Mouse (Mus musculus) testis, postnatal 14 days (tissue): ENCODE measurements around the gene Mief2.

Source experiments
- DNase-seq: peaks from one replicate; pipeline ENCODE4 v3.0.0; 2021; ENCODE audit warnings: low spot score

Mief2 gene

DNA sequence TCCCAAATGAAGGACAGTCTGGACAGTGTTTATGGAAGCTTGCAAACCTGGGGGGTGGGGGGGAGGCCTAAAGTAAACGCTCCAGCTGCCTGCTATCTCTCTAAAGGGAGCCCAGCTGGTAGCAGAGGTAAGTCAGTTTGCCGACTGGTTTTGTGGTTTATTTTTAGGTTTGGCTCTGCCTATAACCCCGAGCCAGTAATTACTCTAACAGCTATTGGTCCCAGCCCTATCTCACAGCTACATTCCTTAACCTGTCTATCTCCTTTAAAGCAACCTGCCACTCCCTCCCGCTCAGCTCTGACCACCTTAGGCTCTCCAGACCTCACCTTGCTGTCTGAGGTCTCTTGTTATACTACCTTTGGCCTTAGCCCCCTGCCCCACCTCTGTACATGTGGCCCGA, 8.9 kb upstream of the Mief2 start:
- DNase-seq = no peak

DNA sequence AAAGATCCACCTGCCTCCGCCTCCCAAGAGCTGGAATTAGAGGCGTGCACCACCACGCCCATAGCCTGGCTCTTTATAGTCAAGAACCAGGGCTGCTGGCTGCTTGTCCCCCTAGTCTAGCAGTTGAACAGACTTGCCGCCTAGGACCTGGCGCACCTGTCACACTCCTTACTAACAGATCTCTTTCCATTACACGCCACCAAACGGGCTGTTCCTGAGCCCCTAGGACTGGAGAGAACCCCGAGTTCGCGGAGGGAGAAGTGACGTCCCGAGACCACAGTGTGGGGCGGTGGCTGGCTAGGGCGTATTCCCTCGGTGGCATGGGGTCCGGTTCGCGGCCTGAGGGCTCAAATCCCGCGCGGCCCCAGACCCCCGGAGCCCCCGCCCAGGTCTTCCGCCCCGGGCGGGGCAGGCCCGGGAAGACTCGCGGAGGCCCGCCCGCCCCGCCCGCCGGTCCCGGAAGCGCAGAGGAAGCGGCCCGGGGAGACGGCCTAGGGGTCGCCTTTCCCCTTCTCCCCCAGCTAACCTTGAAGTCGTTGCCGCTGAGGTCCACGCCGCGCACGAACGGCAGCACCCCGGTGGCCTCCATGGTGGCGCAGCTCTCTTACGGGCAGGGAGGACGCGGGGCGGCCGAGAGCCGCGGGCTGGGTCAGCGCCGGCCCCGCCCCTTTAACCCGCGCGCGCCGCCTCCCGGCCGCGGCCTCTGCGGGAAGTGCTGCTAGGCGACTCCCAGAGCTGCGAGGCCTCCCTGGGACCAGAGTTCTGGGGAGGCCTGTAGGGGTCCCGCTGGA, 1.4 kb upstream of the Mief2 start, which contains the start of gene Flii:
Gene Flii, minus strand, starts transcription at position 663 of the 791 bp plus-strand sequence.
- DNase-seq = peak; percentile 77

DNA sequence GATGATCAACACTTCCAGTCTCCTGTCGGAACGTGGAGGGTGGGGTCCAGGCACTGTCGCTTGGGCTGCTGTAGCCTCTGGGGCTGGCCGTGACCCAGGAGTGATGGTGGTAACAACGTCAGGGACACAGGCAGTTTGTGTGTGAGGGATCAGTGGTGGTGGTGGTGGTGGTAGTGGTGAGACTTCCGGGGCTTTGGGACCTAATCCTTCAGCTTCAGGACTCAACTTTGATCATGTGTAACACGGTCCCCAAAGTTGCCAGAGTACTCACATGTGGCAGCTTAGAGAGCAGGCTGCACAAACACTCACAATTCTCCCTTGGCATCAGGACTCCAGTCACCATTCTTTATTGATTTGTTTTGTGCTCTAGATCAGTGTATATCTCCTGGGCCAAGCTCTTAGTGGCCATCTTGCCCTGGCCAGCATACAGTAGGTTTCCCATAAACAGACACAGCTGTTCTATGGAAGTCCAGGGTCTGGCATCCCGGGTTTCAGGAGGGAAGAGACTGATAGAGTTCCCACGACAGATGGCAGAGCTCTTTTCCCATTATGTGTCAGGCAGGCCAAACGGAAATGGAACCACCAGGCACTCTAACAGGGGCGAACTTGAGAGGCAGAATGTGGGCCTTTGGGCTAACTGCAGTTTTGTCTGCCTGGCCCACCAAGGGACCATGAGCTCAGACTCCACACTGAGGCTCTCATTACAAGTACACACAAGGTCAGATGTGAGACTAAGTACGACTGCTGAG, 632 bp upstream of the Mief2 start:
- no peak for DNase-seq

DNA sequence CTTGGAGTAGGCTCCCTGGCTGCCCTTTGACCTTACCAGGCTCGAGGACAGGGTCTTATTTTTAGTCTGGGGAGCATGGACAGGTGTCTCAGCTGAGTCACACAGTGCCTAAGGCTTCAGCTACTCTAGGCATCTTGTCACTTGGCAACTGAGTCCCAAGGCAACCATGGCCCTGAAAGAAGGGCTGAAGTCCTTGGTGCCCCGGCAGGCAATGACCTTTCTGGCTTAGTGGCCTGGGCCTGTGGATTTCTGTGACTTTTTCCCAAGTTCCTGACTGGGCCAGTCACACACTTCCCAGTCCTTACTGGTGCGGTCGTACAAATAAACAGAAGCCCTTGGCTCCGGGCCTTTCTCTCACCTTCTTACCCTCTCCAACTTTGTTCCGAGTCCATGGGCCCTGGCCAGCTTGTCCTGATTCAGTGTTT, 1.0 kb downstream of the Mief2 start:
- DNase-seq = no peak

DNA sequence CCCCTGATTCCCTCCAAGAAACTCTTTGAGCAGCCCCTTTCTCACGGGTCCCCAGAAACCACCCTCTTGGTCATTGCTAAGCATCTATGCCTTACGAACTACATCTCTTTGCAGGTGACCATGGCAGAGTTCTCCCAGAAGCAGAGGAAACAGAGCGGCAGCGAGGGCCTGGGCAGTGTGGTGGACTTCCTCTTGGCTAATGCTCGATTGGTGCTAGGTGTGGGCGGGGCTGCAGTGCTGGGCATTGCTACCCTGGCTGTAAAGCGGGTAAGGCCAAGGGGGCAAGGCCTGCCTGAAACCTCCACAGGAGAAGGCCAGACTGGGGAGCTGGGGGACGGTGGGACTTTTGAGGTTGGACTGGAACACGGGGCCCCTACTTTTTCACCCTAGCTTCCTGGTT, 2.0 kb downstream of the Mief2 start:
- DNase-seq = no peak

DNA sequence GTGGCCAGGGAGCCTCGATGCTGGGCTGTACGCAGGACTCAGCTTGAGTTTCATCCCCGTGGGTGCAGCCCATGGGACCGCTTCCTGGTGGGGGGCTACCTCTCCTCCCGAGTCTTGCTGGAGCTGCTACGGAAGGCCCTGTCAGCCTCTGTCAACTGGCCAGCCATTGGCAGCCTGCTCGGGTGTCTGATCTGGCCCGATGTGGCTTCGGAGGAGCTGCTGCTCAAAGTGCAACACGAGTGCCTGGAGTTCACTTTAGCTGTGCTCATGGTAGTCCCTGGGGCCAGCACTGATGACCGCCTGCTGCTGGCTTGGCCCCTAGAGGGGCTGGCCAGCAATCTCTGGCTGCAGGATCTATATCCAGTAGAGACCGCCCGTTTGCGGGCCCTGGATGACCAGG, 3.1 kb downstream of the Mief2 start:
- DNase-seq = no peak

DNA sequence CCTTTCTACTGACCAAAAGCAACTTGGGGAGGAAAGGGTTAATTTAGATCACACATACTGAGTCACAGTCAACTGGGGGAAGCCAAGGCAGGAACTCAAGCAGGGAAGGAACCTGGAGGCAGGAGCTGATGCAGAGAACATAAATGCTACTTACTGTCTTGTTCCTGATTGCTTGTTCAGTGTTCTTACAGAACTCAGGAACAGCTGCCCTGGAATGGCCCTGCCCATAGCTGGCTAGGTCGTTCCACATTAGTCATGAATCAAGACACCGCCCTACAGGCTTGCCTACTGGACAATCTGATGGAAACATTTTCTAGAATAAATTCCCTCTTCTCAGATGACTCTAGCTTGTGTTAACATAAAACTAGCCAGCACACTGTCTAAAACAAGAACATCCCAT, 6.0 kb downstream of the Mief2 start:
- DNase-seq = no peak

DNA sequence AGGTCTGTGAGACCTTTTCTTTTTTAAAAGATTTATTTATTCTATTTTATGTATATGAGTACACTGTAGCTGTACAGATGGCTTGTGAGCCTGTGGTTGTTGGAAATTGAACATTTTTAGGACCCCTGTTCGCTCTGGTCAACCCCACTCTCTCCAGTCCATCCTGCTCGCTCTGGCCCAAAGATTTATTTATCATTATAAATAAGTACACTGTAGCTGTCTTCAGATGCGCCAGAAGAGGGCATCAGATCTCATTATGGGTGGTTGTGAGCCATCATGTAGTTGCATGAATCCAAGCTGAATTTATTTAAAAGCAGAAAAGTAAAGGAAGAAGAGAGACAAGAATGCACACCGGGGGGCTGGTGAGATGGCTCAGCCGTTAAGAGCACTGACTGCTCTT, 7.0 kb downstream of the Mief2 start:
- DNase-seq = no peak

DNA sequence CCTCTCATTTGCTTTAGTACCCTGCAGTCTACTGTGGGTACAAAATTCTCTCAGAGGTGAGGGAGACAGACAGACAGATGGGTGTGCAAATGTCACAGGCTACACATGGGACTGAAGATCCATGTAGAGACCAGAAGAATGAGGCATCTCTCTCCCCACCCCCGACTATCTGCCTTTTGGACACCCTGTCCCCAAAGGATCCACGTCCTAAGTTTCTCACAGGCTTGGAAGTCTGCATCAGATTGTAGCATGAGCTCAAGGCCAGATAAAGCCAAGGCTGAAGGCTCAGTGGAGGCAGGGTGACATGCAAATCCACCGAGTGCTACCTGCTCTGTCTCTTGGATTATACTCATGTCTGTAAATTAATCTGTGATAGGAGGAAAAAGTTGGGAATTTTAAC, 8.3 kb downstream of the Mief2 start:
- DNase-seq = no peak

DNA sequence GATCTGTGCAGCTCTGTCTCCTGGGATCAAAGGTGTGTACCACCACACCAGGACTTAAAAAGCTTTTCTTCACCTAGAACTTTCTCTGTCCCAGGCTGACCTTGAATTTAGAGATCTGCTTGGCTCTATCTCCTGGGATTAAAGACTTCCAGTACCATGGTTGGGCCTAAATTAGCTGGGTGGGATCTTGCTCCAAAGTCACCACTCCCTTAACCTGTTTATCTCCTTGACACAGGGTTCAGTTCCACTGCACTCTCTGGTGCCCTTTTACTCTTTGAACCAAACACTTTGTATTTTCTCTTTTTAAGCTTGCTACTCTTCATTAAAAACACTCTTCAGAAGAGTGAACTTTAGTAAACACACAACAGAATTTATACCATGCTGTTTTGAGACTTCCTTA, 9.3 kb downstream of the Mief2 start:
- DNase-seq = no peak

DNA sequence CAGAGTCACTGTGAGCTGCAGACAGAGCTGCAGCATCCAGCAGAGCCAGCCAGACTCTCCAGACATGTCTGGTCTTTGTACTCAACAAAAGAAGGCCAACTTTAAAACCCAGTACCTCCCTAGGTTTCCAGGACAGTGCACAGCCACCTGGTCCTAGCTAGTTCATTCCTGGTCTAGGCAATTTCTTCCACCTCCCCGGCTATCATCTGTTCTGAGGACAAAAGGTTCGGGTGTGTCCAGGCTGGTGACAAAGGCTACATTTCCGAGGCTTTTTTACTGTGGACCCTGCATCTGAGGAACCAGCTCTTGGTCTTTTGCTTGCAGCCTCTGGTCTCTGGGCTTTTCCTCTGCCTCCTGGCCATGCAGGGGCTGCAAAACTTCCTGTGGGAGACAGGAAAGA, 12.1 kb downstream of the Mief2 start:
- DNase-seq = no peak

DNA sequence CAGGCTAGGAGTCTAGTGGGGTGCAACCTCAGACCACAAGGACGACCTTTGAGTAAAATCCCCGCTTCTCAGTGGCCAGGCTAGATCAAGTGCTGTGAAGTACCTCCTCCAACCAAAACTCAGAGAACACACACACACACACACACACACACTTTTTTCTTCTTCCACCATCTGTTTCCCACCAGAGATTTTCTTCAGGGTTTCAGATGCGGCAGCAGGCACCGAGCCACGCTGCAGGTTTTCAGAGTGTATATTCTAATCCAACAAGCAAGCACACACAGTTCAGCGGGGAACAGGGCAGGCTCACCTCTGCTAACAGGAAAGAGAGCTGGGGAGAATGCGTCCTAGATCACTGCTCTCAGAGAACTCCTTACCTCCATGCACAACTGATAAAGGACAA, 27.4 kb downstream of the Mief2 start:
- DNase-seq = no peak

DNA sequence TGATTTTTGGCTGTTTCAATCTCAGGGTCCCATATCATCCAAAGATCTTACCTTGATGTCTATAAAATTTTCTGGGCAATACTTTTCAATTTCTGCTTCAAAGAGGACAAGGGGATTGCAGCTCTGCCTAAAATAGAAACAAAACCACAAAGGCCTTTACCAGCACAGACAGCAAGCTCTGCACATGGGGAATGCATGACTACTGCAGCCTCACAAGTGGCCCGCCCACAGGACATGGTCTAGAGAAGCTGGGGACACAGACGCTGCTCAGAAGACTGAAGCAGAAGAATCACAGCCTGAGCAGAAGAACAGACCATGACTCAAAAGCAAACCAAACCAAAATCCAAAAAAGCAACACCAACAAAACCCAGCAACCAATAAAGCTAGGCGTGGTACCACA, 33.5 kb downstream of the Mief2 start:
- no peak for DNase-seq

DNA sequence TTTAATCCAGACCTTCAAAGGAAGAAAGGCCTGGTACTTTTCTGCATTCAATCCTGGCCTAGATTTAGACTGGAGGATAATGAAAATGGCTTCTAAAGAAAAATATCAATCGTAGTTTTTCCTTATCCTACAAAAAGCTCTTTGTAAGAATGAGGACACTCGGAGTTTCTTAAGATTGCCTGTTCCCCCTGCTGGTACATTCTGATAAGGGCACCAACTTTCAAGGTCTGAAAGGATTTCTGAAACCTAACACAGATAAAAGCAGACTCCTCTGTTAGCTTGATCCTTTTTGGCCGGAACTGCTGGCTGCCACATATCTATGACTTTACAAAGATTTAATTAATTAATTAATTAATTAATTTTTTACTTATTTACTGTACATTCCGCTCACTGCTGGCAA, 38.8 kb downstream of the Mief2 start:
- DNase-seq = peak; percentile 52

DNA sequence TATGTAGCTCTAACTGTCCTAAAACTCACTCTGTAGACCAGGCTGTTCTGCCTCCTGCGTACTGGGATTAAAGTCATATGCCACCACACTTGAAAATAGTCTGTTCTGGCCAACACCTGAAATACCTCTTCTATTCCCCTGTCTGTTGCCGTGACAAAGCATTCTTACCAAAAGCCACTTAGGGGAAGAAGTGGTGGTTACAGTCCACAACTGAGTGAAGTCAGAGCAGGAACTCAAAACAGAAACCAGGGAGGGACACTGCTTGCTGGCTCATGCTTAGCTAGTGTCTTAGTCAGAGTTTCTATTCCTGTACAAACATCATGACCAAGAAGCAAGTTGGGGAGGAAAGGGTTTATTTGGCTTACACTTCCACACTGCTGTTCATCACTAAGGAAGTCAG, 41.1 kb downstream of the Mief2 start:
- DNase-seq = no peak

DNA sequence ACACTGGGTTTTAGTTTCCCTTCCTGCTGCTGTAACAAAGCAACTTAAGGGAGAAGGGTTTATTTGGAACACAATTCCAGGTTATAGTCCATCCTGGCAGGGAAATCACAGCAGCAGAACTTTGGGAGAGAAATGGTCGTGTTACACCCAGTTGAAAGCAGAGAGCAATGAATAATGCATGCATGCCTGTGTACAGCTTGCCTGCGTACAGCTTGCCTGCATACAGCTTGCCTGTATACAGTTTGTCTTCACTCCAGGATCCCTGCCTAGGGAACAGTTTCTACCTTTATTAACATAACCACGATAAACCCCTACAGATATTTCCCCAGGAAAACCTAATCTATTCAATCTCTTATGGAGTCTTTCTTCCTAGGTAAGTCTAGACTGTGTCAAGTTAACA, 42.6 kb downstream of the Mief2 start:
- DNase-seq = no peak

DNA sequence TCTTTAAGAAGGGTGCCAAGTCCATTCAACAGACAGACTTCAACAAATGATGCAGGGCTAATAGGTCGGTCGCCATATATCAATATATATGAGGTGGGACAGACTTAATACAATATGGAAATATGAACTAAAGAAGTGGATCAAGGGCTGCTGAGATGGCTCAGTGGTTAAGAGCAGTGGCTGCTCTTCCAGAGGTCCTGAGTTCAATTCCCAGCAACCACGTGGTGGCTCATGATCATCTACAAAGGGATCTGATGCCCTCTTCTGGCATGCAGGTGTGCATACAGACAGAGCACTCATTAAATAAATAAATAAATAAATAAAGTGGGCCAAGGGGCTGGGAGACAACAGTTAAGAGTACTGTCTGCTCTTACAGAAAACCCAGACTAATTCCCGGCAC, 44.0 kb downstream of the Mief2 start:
- DNase-seq = no peak

DNA sequence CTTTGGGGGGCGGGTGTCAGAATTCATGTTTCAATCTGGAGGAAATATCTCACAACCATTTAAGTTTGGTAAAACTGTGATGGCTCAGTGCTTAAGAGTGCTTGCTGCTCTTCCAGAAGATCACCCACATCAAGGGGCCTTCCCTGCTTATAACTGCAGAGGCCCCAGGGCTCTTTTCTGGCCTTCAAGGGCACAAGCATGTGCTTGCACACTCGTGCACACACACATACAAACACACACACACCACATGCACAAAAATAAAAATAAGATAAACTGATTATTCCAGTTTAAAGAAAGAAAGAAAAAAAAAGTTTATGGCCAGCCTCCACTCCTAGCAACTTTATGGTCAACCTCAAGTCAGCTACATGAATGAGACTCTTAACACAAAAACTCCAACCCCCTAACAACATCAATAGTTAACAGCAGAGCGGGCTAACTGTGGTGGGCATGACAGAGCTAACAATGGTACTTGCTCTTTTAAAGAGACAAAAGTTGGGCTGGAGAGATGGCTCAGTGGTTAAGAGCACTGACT, 46.0 kb downstream of the Mief2 start:
- no peak for DNase-seq

DNA sequence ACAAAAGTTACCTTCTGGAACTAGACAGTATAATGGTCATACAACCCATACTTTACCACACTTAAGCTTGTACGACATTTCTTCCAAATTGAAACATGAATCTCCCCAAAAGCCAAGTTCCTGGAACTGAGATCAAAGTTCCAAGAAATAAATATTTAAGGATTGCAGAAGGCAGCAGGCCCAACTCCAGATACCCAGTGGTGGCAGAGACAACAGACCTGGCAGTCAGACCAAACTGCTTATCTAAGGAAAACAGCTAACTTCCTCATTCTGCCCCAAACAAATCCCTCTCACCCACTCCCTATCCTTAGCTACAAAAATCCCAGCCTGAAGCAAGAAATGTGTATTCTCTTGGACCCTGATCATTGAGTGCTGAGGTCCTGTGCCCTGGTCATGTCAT, 46.6 kb downstream of the Mief2 start:
- no peak for DNase-seq

DNA sequence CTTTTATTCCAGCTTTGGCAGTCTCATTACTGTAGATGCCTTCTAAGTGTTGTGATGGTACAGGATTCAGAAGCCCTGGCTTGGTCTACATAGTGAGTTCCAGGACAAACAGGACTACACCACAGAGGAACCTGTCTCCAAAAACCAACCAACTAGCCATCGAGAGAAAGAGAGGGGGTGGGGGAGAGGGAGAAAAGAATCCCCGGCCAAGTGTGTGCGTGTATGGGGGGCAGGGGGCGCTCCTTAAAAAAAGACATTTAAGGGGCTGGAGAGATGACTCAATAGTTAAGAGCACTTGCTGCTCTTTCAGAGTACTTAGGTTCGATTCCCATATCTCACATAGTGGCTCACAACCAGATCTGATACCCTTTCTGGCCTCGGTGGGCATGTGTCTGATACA, 47.4 kb downstream of the Mief2 start:
- no peak for DNase-seq

DNA sequence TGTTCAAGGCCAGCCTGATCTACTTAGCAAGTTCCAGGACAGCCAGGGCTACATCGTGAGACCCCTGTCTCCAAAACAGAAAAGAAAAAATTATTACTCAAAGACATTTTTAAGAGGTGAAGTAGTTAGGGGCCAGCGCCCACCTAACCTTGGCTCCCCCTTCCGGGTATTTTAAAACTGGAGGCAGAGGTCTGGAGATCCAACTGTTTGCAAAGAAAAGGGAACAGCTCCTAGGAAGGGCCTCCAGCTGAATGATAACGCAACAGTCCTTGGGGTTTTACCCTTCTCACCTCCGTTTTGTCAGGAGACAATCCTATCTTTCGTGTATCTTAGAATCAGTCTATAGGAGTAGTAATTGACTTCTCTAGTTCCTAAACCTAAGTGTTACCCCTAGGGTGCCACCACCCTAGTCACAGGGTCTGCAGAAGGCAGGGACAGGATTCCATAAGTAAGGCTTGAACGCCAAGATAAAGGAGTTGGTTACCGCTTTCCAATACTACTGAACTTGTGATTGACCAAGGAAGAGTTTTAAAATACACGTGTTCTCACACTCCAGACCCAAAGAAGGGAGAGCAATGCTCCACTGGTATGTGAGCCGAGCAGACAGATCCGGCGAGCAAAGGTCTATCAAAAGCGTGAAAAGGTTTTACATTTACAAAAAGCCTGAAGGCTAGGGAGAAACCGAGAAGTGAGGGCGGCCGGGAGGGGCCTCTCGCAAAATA, 48.1 kb downstream of the Mief2 start:
- DNase-seq = no peak

DNA sequence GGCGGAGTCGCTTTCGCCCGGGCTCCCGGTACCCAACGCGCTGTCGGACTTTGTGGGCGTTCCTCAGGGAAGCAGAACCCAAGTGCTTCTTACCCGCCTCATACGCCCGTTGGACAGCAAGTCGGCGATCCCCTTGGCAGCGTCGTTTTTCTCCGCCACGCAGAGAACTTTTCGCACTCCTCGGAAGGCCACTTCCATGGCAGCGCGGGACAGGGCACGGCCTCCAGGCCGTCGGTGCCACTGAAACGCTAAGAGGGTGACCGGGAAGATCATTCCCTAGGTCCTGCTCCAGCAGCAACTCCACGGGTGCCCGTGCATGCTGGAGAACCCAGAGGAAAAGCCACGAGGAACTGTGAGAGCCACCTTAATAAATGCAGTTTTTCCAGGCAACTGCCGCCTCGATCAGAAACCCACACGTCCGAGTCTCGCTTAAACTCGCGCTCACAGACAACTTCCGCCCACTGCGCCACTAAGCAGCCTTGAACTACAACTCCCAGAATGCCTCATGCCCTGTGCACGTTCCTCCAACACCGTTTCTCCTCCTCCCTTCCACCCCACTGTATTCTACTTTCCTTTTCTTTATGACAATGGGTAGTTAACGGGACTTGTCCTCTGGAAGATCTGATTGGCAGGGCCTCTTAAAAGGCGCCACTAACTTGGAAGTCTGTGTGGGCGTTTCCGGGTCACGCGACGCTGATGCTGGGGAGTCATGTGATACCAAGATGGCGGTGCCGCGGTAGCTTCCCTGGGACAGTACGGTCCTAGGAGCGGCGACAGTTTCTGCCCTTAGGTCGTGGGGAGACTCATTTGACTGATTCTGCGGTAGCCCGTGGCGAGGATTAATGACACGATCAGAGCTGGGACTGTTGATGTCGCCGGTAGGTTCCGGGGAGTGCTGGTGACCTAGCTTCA, 48.9 kb downstream of the Mief2 start, which contains the start of the genes Top3a and Smcr8:
Gene Top3a, minus strand, starts transcription at position 537 of the 912 bp plus-strand sequence.
Gene Smcr8, plus strand, starts transcription at position 696 of the 912 bp plus-strand sequence.
- peak; percentile 89 for DNase-seq
